Mouse (Mus musculus) T-cell, adult 2 months (primary cell): ENCODE measurements around the gene Gm36210.

Experiments used
- DNase-seq: peaks from one replicate; pipeline ENCODE4 v3.0.0; 2022; ENCODE audit warnings: low spot score

Gene Gm36210

DNA sequence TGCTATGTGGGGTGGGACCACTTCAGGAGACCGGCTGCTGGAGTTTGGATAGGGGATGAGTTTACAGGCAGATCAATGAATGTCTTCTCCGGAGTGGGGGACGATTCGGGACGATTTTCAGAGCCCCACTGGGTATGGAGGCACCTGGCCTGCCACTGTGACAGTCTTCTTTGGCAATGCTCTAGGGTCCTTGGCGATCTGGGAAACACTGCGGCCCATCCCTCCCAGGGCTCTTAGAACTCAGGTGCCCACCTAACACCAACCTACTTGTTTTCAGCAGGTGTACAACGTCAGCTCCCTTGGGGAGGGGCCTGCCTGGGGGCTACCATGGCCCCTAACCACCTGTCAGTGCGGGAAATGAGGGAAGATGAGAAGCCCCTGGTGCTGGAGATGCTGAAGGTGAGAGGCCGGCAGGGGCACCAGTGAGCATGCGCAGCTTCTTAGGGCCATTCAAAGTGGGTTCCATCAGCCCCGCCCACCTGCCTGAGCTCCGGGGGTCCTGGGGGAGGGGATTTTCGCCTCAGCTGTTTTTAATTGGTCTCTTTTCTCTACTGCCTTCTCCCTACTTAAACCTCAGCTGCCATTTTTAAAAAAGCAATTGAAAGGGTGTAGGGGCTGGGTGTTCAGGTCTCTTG is 16.7 kb upstream of the Gm36210 start:
- DNase-seq: no peak

DNA sequence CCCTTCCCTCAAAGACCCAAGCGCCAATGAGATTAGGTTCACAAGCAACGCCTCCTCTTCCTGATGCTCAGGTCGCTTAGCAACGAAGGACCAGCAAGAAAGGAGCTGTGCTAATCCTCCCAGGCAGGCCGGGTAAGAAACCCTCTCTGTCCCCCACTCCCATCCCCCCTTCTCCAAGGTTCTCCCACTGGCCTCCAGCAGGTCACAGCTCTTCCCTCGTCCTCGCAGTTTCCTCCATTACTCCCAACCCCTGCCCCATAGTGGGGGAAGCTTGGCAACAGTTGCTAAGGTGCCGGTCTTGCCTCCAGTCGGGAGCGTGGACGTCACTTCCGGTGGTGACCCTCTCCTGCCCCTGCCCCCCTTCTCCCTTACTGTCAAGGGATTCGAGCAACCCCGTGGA is 16.2 kb upstream of the Gm36210 start:
- DNase-seq: peak; percentile 66

DNA sequence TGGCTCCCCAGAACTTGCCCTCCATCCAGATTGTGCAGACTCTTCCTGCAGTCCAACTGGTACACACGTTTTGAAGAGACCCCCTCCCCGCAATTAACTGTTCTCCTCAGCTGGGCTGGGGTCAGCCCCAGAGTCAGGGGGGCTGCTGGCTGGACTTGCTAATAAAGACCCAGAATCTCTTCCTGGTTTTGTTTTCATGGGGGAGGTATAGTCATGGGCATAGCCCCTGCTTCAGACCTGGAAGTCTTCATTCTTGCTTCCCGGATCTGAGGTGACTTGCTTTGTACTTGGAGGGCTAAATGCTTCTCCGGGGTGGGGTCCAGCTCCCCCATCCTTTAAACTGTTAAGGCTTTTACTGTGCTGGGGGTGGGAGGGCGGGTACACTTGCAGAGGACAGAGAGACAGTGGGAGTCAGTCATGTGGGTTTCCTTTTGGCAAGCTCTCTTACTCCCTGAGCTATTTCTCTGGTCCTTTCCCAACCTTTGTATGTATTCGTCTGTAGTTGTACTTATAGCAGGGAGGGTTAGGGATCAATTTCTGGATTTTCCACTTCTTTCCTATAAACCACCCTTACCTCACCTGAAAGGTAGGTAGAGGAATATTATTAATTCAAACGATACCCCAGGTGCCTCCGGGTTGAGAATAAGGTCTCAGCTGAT is 15.6 kb upstream of the Gm36210 start, which contains the start of gene Nat14:
TSS of gene Nat14 (plus strand) at position 205 of the 659 bp plus-strand sequence.
- DNase-seq: no peak

DNA sequence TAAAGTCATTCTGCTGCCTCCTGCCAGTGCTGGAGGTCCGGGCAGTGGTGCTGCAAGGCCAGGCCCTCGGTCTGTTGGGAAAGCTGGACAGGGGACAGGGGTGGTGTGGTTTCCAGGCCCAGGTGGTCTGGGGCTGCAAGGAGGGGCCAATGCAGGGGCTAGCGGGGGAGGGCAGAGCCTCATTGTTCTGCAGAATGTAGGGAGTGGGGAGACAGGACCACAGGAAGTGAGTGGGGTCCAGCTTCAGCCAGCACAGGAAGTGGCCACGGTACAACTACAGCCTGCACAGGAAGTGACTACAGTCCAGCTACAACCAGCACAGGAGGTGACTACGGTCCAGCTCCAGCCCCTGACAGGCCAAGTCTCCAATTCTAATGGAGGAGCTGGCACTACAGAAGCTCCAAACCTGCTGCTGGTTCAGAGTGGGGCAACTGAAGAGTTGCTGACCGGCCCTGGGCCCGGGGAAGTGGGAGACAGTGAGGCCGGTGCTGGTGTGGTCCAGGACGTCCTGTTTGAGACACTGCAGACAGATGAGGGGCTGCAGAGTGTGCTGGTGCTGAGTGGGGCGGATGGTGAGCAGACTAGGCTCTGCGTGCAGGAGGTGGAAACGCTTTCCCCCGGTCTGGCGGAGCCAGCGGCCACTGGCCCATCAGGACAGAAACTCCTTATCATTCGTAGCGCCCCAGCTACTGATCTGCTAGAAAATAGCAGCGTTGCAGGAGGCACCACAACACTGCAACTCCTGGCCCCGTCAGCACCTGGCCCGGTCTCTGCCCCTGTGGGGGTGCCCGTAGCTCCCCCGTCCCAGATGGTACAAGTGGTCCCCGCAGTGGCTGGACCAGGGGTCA is 14.9 kb upstream of the Gm36210 start:
- DNase-seq: no peak

DNA sequence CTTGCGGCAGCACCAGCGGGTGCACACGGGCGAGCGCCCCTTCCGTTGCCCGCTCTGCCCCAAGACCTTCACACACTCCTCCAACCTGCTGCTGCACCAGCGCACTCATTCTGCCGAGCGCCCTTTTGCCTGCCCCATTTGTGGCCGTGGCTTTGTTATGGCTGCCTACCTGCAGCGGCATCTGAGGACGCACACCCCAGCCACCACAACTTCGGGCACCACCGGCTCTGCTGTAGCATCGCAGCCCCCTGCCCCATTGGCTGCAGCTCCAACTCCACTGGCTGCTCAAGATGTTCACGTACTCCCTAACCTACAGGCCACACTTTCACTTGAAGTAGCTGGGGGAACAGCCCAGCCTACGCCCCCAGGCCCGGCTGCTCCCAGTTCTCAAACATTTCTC is 14.2 kb upstream of the Gm36210 start:
- no peak for DNase-seq

DNA sequence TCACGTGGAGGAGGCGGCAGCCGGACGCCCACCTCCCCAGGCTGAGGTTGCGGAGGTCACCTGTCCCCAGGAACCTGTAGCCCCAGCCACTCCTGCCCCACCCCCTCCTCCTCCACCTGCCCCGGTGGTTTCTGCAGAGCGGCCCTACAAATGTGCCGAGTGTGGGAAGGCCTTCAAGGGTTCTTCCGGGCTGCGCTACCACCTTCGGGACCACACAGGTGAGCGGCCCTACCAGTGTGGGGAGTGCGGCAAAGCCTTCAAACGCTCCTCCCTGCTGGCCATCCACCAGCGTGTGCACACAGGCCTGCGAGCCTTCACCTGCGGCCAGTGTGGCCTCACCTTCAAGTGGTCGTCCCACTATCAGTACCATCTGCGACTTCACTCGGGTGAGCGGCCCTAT is 13.7 kb upstream of the Gm36210 start:
- DNase-seq: no peak

DNA sequence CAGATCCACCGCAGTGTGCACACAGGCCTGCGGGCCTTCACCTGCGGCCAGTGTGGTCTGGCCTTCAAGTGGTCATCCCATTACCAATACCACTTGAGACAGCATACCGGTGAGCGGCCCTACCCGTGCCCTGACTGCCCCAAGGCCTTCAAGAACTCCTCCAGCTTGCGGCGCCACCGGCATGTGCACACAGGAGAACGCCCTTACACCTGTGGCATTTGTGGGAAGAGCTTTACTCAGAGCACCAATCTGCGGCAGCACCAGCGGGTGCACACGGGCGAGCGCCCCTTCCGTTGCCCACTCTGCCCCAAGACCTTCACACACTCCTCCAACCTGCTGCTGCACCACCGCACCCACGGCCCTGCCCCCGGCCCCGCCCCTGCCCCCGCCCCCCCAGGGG is 12.8 kb upstream of the Gm36210 start:
- no peak for DNase-seq

DNA sequence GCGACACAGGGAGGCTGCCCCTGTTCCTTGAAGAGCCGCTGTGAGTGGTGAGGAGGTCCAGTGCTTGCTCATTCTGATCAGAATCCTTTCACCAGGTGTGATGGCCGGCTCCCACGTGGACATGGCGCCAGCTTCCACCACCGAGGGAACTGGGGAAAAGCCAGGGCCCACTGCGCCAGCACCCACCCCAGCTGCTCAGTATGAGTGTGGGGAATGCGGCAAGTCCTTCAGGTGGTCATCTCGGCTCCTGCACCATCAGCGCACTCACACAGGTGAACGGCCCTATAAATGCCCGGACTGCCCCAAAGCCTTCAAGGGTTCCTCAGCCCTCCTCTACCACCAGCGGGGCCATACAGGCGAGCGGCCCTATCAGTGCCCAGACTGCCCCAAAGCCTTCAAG is 12.4 kb upstream of the Gm36210 start:
- DNase-seq: no peak

DNA sequence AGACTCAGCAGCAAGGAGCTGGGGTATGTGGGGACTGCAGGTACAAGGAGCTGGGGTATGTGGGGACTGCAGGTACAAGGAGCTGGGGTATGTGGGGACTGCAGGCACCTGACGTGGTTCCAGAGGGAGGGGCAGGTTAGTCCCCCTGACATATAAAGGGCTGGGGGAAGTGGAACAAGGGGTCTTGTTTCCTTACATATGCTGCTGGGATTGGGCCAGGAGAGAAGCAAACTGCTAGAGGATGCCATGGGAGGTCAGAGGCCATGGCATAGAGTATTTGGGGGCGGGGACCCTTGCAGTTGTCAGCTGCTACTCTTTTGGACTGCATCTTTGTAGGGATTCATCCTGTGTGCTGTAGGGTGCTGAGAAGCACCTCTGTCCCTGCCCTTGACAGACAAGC is 11.2 kb upstream of the Gm36210 start:
- no peak for DNase-seq

DNA sequence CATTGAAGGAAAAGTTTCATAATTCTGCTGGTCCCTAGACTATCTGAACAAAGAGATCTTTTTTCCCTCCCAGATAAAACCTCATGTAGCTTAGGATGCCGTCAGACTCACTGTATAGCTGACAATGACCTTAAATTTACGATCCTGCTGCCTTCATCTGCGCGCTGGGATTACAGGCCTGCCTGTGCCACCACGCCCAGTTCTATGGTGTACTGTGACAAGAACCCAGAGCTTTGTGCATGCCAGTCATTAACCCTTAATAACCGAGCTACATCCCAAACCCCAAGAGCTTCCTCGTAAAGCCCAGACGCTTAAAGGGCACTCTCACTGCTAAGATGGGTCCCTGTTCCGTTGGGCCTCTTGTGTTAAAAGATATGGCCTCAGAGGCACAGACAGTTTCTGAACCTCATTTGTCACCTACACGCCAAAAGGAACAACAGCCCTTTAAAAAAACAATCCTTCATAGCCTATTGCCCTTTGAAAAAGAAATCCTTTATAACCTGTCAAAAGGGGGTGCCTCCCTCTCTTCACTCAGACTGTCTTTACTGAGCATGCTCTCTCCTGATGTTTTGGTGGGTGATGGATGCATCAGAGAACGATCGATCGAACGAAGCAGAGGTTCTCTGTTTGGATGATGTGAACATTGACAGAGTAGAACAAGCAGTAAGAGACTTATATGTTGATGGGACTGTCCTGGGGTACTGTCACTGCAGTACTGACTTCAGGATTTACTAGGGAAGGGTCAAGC is 9.5 kb upstream of the Gm36210 start:
- DNase-seq: no peak

DNA sequence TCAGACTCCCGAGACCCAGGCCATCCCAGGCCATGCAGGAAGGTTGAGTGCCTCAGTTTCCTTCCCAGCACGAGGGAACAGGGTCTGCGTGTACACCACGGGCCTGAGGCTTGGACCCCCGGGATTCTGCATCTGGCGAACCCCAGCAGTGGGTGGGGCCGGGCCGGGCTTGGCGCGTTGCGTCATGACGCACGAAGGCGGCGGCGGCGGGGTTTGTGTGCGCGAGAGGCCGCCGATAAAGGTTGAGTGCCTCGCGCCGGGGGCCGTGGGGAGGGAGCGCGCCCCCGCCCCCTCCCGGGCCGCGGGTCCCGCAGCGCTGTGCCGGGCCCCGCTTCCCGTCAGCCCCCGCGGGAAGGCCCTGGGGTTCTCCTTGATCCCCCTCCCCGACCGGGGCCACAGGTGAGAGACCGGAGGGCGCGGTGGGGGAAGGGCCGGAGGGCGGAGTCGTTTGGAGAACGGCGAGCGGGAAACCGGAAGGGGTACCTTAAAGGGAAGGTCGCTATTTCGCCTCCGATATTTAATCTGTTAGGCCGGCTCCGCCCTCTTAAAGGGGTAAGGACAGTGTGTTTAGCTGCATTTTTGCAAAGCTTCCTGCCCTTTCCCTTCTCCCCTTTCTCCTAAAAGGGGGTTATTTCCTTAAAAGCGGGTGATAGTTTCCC is 8.8 kb upstream of the Gm36210 start, which contains the start of gene Zfp628:
TSS of gene Zfp628 (plus strand) at position 211 of the 659 bp plus-strand sequence.
- peak; percentile 87 for DNase-seq

DNA sequence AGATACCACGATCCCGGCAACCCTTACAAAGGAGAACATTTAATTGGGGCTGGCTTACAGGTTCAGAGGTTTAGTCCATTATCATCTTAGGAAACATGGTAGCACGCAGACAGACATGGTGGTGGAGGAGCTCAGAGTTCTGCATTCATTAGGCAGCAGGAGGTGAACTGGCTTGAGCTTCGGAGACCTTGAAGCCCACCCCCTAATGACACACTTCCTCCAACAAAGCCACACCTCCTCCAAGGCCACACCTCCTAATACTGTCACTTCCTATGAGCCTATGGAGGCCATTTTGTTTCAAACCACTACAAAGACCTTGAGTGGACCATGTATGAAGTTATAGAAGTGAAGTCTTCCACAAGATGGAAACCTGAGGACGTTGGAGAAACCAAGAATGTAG is 5.9 kb upstream of the Gm36210 start:
- DNase-seq: no peak

DNA sequence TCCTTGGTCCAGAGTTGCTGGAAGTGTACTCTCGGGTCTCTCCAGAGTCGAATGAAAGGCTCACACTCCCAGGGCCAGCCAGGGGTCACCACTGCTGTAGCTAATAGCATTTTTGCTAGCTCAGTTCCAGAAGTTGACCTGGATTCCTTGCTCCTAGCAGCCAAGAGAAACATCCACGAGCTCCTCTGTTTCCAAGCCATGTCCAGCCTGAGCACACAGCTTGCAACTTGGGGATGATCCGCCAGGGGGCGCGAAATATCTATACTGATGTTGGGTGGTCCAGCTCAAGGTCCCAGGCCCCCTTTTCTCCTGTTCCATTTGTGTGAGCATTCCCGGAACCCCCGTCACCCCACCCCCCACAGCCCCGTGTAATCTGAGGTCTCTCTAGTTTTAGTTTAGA is 5.2 kb upstream of the Gm36210 start:
- peak; percentile 31 for DNase-seq

DNA sequence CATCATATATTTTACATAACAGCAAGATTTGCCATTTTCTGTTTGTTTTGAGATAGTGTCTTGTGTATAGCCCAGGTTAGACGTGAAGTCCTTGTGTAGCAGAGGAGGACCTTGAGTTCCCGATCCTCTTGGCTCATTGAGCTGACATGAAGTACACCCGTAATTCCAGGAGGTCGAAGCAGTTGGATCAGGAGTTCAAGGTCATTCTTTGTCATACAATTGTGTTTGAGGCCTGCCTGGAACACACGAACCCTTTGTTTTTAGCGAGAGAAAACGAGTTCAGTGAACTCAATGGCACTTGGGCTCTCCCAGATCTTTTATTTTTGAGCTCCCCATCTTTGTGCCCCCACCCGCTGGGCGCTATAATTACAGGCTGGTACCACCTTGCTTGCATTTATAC is 3.9 kb downstream of the Gm36210 start:
- DNase-seq: no peak

DNA sequence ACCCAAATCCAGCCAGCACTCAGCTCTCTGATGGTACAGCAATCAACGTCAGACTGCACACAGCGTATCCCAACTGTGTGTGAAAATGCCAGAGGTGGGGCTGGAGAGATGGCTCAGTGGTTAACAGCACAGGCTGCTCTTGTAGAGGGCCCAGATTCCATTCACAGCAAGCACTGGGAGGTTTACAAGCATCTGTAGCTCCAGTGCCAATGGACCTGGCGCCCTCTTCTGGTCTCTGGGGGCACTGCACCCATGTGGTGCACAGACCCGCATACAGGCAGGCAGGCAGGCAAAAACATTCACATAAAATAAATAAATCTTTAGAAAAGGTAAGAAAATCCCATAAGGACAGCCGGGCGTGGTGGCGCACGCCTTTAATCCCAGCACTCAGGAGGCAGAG is 5.1 kb downstream of the Gm36210 start:
- DNase-seq: peak; percentile 59

DNA sequence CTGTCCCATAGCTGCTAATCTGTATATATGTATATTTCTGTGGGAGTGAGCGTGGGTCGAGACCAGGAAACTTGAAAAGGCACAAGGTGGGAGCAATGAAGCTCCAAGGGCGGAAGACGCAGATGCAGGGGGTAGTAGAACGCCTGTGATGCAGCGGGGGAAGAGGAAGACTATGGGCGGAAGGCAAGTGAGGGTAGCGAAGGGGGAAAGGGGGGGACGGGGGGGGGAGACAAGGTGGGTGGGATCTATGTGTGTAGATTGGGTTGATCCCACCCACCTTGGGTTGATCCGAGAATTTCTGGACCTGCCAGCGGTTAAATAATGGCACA is 5.8 kb downstream of the Gm36210 start:
- no peak for DNase-seq

DNA sequence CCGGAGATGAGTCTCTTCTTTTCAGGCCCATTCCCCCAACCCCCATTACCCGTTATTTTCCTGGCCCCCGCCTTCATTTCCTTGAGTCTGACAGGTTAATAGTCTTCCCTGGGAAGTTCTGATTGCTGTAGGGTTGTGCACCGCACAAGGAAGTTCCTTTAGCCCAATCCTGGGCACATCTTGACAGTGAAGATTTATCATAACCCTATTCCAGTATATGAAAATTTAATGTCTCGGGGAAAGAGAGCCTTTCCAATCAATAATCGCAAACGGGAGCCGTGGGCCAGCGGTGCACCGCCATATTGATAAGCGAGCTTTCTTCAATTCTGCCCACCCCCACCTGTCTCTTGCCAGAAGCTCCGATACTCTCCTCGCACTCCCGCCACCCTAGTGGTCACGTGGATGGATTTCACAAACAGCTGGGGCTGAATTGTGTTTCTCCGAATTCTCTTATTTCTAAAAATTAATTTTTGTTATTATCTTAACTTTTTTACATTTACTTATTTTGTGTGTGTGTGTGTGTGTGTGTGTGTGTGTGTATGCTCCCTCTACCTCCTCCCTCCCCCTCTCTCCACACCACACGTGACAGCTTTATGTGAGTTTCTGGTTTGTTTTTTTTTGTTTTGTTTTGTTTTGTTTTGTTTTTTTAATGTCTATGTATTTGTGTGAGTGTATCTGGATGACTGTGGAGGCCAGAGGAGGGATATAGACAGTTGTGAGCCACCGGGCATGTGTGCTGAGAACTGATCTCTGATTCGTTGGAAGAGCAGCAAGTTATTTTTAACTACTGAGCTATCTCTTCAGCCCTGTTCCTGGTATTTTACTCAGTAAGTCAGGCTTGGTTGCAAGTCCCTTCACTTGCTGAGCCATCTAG is 6.4 kb downstream of the Gm36210 start:
- DNase-seq: no peak

DNA sequence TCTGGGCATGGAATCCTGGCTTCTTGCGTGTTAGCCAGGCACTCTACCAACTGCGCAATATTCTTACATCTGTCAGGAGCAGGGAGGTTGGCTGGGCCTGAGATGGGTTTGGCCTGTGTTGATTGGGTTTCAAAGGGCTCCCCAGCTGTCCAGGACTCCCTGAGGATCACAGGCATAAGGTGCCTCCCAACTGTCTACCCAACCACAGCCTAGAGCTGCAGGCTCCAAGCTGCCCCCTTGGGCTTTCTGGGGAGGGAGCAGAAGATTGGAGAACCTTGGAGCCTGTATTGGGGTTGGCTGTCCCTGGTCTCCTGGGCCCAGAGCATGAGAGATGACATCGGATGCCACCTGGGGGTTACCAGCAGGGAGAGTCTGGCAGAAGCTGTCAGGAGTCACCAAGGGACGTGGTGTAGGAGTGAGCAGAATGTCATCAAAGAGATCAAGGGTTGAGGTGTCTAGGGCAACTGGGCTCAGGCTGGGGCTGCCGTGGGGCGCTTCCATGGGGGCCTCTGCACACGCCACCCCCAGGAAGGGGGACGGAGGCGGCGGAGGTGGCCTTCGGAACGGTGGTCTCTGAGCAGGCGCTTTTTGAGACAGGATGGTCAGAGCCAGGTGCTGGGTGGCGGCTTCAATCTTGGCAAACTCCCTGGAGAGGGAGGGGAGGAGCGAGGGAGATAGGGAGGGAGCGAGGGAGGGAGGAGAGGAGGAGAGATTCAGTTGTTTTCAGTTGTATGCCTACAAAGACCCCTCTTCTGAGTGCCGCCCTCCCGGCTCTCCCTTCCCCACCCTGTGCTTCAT is 7.3 kb downstream of the Gm36210 start:
- DNase-seq: no peak

DNA sequence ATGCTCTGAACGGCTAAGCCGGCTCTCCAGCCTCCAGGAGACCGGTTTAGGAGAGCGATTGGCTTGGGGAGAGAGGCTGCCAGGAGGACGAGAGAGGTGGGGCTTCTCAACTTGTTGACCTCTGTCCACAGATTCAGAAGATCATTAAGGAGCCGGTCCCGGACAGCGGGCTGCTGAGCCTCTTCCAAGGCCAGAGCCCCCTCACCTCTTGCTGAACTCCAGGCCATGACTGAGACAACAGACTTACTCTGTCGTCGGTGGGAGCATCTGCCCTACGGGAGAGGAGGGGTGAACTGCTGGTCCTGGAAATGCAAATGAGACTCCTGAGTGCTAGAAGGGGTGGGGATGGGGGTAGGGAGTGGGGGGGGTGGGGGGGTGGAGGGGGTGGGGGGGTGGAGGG is 11.1 kb downstream of the Gm36210 start:
- no peak for DNase-seq

DNA sequence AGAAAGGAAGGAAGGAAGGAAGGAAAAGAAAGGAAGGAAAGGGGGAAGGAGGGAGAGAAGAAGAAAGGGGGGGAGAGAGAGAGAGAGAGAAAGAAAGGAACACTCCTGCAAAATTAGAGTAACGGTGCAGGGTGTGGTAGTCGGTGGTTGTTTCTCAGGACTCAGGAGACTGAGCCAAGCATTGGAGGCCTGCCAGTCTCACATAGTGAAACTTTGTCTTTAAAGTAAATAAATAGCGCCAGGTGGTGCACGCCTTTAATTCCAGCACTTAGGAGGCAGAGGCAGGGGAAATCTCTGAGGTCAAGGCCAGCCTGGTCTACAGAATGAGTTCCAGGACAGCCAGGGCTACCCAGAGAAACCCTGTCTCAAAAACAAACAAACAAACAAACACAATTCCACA is 19.6 kb downstream of the Gm36210 start:
- DNase-seq: no peak
